Mouse (Mus musculus) bone marrow, adult 2 months (tissue): ENCODE results near the gene Olfr433.

ENCODE experiments used
- CTCF ChIP-seq: fragments of 200-500 bp; IDR thresholded peaks from 2 replicates; pipeline ENCODE4 v1.5.1; 2011; ENCODE audit warnings: low read length, control low read depth; ENCODE audit not compliant: control insufficient read depth, insufficient read depth
- POLR2A ChIP-seq: fragments of 200-500 bp; IDR thresholded peaks from 2 replicates; pipeline ENCODE4 v1.6.1; 2011; ENCODE audit warnings: low read depth, mild to moderate bottlenecking, control low read depth, low read length, borderline replicate concordance; ENCODE audit not compliant: control insufficient read depth

GRCm38 (mm10) chr1:174035841-174036240 lies 4.7 kb upstream of the Olfr433 start:
- TF ChIP-seq CTCF, result no peak
- TF ChIP-seq POLR2A, result no peak
